Mouse (Mus musculus): ENCODE measurements at regions not wholly inside any gene's neighbourhood (a gene's known extent, or its start where the extent isn't known, plus 50 kb on each side); places are given as distances from the start of the nearest gene placed in this dataset.
A peak's percentile ranks its signal among the peaks of the same experiment; 100 is the strongest.
"Not testable (repeated sequence)": the region's sequence is repeated elsewhere in the genome, so short reads cannot be mapped to it uniquely, and the experiment has no call there.

GRCm38 (mm10) chr5:96898120-96898672 is 99.3 kb upstream of the Bmp2k start:
- H3K9me3 ChIP-seq (ENCODE audit: control insufficient read depth, low read length), result no peaks in the 10 kb centered on the region
- no peaks in the 10 kb centered on the region for H3K4me1 ChIP-seq (ENCODE audit: control insufficient read depth, insufficient read depth, low read length)
- no peaks in the 10 kb centered on the region for H3K27me3 ChIP-seq (ENCODE audit: control insufficient read depth, insufficient read depth, low read length)
- no peak overlapping the region for H3K4me3 ChIP-seq (ENCODE audit: low read depth, low read length)
- ATAC-seq (ENCODE audit: insufficient number of reproducible peaks, low FRiP score, low TSS enrichment, low read depth) (no peak), DNase-seq (ENCODE audit: low spot score) (no peak)
- 80% methylated on average over 8 of the region's 8 CpGs for WGBS
- H3K27ac ChIP-seq (replicated peaks; ENCODE audit: low read depth, low read length), result no peak overlapping the region
- no peak overlapping the region for H3K4me2 ChIP-seq (ENCODE audit: low read depth, severe bottlenecking)
- H3K36me3 ChIP-seq (ENCODE audit: control insufficient read depth, insufficient read depth, low read length), result no peaks in the 10 kb centered on the region
- H3K9ac ChIP-seq (ENCODE audit: low read length), result no peak overlapping the region

- Histone ChIP-seq H3K4me1 (ENCODE audit: control insufficient read depth, insufficient read depth, low read length) (no peaks in the 10 kb centered on the region), H3K4me3 (ENCODE audit: low read depth, low read length) (no peak overlapping the region), H3K4me2 (ENCODE audit: low read depth, severe bottlenecking) (no peak overlapping the region), H3K36me3 (ENCODE audit: control insufficient read depth, insufficient read depth, low read length) (no peaks in the 10 kb centered on the region), H3K27me3 (ENCODE audit: control insufficient read depth, insufficient read depth, low read length) (no peaks in the 10 kb centered on the region), H3K9ac (ENCODE audit: low read length) (no peak overlapping the region), H3K27ac (replicated peaks; ENCODE audit: low read depth, low read length) (no peak overlapping the region), H3K9me3 (ENCODE audit: control insufficient read depth, low read length) (no peaks in the 10 kb centered on the region)
- no peak for DNase-seq (ENCODE audit: low spot score)
- WGBS, result 76% methylated on average over 5 of the region's 5 CpGs
- ATAC-seq (ENCODE audit: insufficient number of reproducible peaks, low FRiP score, low TSS enrichment, low read depth), result no peak
Measured at GRCm38 (mm10) chr5:96898695-96899094, 98.8 kb upstream of the Bmp2k start.

GRCm38 (mm10) chr5:96905572-96906271 is 91.8 kb upstream of the Bmp2k start:
- no peak for DNase-seq (ENCODE audit: low spot score)
- H3K9me3 ChIP-seq (ENCODE audit: control insufficient read depth, low read length), result no peaks in the 10 kb centered on the region
- H3K36me3 ChIP-seq (ENCODE audit: control insufficient read depth, insufficient read depth, low read length), result no peaks in the 10 kb centered on the region
- no peaks in the 10 kb centered on the region for H3K4me1 ChIP-seq (ENCODE audit: control insufficient read depth, insufficient read depth, low read length)
- H3K4me2 ChIP-seq (ENCODE audit: low read depth, severe bottlenecking), result no peak overlapping the region
- H3K27ac ChIP-seq (replicated peaks; ENCODE audit: low read depth, low read length), result no peak overlapping the region
- WGBS, result 51% methylated on average over 17 of the region's 17 CpGs
- no peak for ATAC-seq (ENCODE audit: insufficient number of reproducible peaks, low FRiP score, low TSS enrichment, low read depth)
- H3K4me3 ChIP-seq (ENCODE audit: low read depth, low read length), result no peak overlapping the region
- H3K9ac ChIP-seq (ENCODE audit: low read length), result no peak overlapping the region
- no peaks in the 10 kb centered on the region for H3K27me3 ChIP-seq (ENCODE audit: control insufficient read depth, insufficient read depth, low read length)

- not testable (repeated sequence) for H3K36me3 ChIP-seq (ENCODE audit: control insufficient read depth, insufficient read depth, low read length); ATAC-seq (ENCODE audit: insufficient number of reproducible peaks, low FRiP score, low TSS enrichment, low read depth); H3K9ac ChIP-seq (ENCODE audit: low read length); H3K4me2 ChIP-seq (ENCODE audit: low read depth, severe bottlenecking); H3K27ac ChIP-seq (replicated peaks; ENCODE audit: low read depth, low read length); H3K9me3 ChIP-seq (ENCODE audit: control insufficient read depth, low read length); H3K4me3 ChIP-seq (ENCODE audit: low read depth, low read length); DNase-seq (ENCODE audit: low spot score); H3K27me3 ChIP-seq (ENCODE audit: control insufficient read depth, insufficient read depth, low read length); H3K4me1 ChIP-seq (ENCODE audit: control insufficient read depth, insufficient read depth, low read length)
- WGBS, result 89% methylated on average over 2 of the region's 2 CpGs
Measured at GRCm38 (mm10) chr5:96908371-96908770, 89.1 kb upstream of the Bmp2k start.

GRCm38 (mm10) chr5:96909218-96909617 is 88.3 kb upstream of the Bmp2k start:
- Histone ChIP-seq H3K4me2 (ENCODE audit: low read depth, severe bottlenecking) (no peak overlapping the region), H3K9ac (ENCODE audit: low read length) (no peak overlapping the region), H3K27me3 (ENCODE audit: control insufficient read depth, insufficient read depth, low read length) (no peaks in the 10 kb centered on the region), H3K4me1 (ENCODE audit: control insufficient read depth, insufficient read depth, low read length) (no peaks in the 10 kb centered on the region), H3K36me3 (ENCODE audit: control insufficient read depth, insufficient read depth, low read length) (no peaks in the 10 kb centered on the region), H3K4me3 (ENCODE audit: low read depth, low read length) (no peak overlapping the region), H3K27ac (replicated peaks; ENCODE audit: low read depth, low read length) (no peak overlapping the region), H3K9me3 (ENCODE audit: control insufficient read depth, low read length) (no peaks in the 10 kb centered on the region)
- DNase-seq (ENCODE audit: low spot score) (no peak), ATAC-seq (ENCODE audit: insufficient number of reproducible peaks, low FRiP score, low TSS enrichment, low read depth) (no peak)
- WGBS, result 74% methylated on average over 6 of the region's 6 CpGs

GRCm38 (mm10) chr5:96911550-96912253 is 85.8 kb upstream of the Bmp2k start:
- H3K4me3 ChIP-seq (ENCODE audit: low read depth, low read length), result no peak overlapping the region
- ATAC-seq (ENCODE audit: insufficient number of reproducible peaks, low FRiP score, low TSS enrichment, low read depth) (no peak), DNase-seq (ENCODE audit: low spot score) (peak; percentile 25)
- H3K27me3 ChIP-seq (ENCODE audit: control insufficient read depth, insufficient read depth, low read length), result no peaks in the 10 kb centered on the region
- H3K4me1 ChIP-seq (ENCODE audit: control insufficient read depth, insufficient read depth, low read length), result no peaks in the 10 kb centered on the region
- 66% methylated on average over 13 of the region's 13 CpGs for WGBS
- H3K9me3 ChIP-seq (ENCODE audit: control insufficient read depth, low read length), result no peaks in the 10 kb centered on the region
- no peak overlapping the region; the same call in 1 of the 2 replicates for H3K27ac ChIP-seq (replicated peaks; ENCODE audit: low read depth, low read length)
- H3K4me2 ChIP-seq (ENCODE audit: low read depth, severe bottlenecking), result no peak overlapping the region
- no peak overlapping the region for H3K9ac ChIP-seq (ENCODE audit: low read length)
- H3K36me3 ChIP-seq (ENCODE audit: control insufficient read depth, insufficient read depth, low read length), result no peaks in the 10 kb centered on the region

GRCm38 (mm10) chr5:96912254-96912635 is 85.2 kb upstream of the Bmp2k start:
- no peak overlapping the region for H3K27ac ChIP-seq (replicated peaks; ENCODE audit: low read depth, low read length)
- DNase-seq (ENCODE audit: low spot score), result no peak
- H3K9me3 ChIP-seq (ENCODE audit: control insufficient read depth, low read length), result no peaks in the 10 kb centered on the region
- H3K4me1 ChIP-seq (ENCODE audit: control insufficient read depth, insufficient read depth, low read length), result no peaks in the 10 kb centered on the region
- 83% methylated on average over 4 of the region's 4 CpGs for WGBS
- H3K36me3 ChIP-seq (ENCODE audit: control insufficient read depth, insufficient read depth, low read length), result no peaks in the 10 kb centered on the region
- no peak overlapping the region for H3K4me3 ChIP-seq (ENCODE audit: low read depth, low read length)
- H3K9ac ChIP-seq (ENCODE audit: low read length), result no peak overlapping the region
- ATAC-seq (ENCODE audit: insufficient number of reproducible peaks, low FRiP score, low TSS enrichment, low read depth), result no peak
- H3K27me3 ChIP-seq (ENCODE audit: control insufficient read depth, insufficient read depth, low read length), result no peaks in the 10 kb centered on the region
- no peak overlapping the region for H3K4me2 ChIP-seq (ENCODE audit: low read depth, severe bottlenecking)

GRCm38 (mm10) chr5:96912781-96913180 is 84.7 kb upstream of the Bmp2k start:
- Histone ChIP-seq H3K27me3 (ENCODE audit: control insufficient read depth, insufficient read depth, low read length) (no peaks in the 10 kb centered on the region), H3K36me3 (ENCODE audit: control insufficient read depth, insufficient read depth, low read length) (no peaks in the 10 kb centered on the region), H3K4me3 (ENCODE audit: low read depth, low read length) (no peak overlapping the region), H3K9ac (ENCODE audit: low read length) (no peak overlapping the region), H3K9me3 (ENCODE audit: control insufficient read depth, low read length) (no peaks in the 10 kb centered on the region), H3K4me2 (ENCODE audit: low read depth, severe bottlenecking) (no peak overlapping the region), H3K27ac (replicated peaks; ENCODE audit: low read depth, low read length) (no peak overlapping the region), H3K4me1 (ENCODE audit: control insufficient read depth, insufficient read depth, low read length) (no peaks in the 10 kb centered on the region)
- WGBS, result 68% methylated on average over 4 of the region's 4 CpGs
- ATAC-seq (ENCODE audit: insufficient number of reproducible peaks, low FRiP score, low TSS enrichment, low read depth) (no peak), DNase-seq (ENCODE audit: low spot score) (no peak)

All from limb, embryonic 11.5 days (tissue).